Mouse (Mus musculus) ES-Bruce4 (cell line): Measurements from ENCODE around the gene 2310057M21Rik.

ENCODE experiments used
- CTCF ChIP-seq: IDR thresholded peaks from one replicate; pipeline ENCODE4 v1.8.1; 2011; ENCODE audit warnings: low read depth, low read length
- EP300 ChIP-seq: IDR thresholded peaks from 2 replicates; pipeline ENCODE4 v1.6.1; 2011; ENCODE audit warnings: low read depth, low read length; ENCODE audit not compliant: insufficient read depth
- POLR2A ChIP-seq: IDR thresholded peaks from one replicate; pipeline ENCODE4 v1.8.1; 2011; ENCODE audit warnings: low read length; ENCODE audit not compliant: insufficient read depth

DNA sequence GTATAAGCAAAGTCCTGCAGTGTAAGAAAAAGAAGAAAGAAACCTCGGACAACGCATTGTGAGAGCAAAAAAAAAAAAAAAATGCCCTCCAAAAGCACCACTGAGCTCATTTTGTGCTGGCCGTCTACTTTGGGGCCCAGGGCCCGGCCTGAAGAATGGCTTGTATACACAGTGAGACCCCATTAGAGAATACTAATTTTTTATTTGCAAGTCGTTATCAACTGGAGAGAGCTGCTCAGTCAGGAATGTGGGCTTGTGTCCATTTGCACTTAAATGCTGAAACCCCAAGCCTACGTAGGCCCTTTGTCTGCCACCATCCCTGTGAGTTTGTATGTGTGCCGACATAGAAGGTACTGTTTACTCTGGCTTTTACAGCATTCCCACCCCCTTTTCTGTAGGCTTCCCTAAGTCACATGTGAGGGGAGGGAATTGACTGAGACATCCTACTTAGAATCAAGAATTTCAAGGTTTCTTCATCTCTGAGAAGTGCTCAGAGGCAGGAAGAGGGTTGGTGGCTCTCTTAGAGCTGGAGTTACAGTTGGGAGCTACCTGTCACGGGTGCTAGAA is 25.0 kb downstream of the 2310057M21Rik start:
- TF ChIP-seq EP300, result no peak
- no peak for TF ChIP-seq CTCF
- TF ChIP-seq POLR2A, result no peak
